Mouse (Mus musculus): Measurements from ENCODE around the gene Fads1. TPM values are rescaled to one million over a fixed set of nuclear protein-coding genes. Genes with fewer than 3 reads are reported as not detected.

Fads1 gene
- polyA plus RNA-seq, 1 experiment from 2014 or later: 114 TPM

DNA sequence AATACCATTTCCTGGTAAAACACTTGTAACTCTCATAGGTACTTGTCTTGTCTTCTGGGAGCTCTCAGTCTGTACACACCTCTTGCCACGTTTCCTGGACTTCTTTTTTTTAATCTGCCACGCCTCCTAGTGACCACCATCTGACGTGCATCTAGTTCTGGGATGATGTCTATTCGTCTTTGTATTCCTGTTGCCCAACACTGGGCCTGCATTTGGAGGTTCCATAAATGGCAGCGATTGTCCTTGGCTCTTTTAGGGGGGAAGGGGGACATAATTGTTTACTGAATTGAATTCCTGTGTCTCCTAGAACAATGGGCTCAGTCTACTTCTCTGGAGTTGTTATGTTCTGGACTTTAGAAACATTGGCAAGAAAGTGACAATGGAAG is 21.9 kb downstream of the Fads1 start:
- no peak; the same call in 1 of the 2 replicates for ATAC-seq (ENCODE audit: insufficient number of reproducible peaks, insufficient read depth, low FRiP score, low read depth)
- Histone ChIP-seq H3K4me1 (ENCODE audit: control insufficient read depth, insufficient read depth, low read length) (peaks cover 10% of the 10 kb centered on the region; the same call in 1 of the 2 replicates), H3K9ac (replicated peaks; ENCODE audit: low read depth, low read length) (peak overlapping the region; percentile 88), H3K4me2 (replicated peaks; ENCODE audit: low read depth, low read length) (peak overlapping the region; percentile 59), H3K36me3 (ENCODE audit: control insufficient read depth, insufficient read depth, low read length) (peaks cover 38% of the 10 kb centered on the region), H3K9me3 (ENCODE audit: control insufficient read depth, low read depth, low read length) (no peaks in the 10 kb centered on the region), H3K4me3 (ENCODE audit: low read depth, low read length) (peak overlapping the region; percentile 97), H3K27ac (ENCODE audit: low read length) (peak overlapping the region; percentile 85; the same call in 1 of the 2 replicates), H3K27me3 (ENCODE audit: control insufficient read depth, insufficient read depth, low read length) (no peaks in the 10 kb centered on the region)
- WGBS: 2% methylated on average over 5 of the region's 5 CpGs

DNA sequence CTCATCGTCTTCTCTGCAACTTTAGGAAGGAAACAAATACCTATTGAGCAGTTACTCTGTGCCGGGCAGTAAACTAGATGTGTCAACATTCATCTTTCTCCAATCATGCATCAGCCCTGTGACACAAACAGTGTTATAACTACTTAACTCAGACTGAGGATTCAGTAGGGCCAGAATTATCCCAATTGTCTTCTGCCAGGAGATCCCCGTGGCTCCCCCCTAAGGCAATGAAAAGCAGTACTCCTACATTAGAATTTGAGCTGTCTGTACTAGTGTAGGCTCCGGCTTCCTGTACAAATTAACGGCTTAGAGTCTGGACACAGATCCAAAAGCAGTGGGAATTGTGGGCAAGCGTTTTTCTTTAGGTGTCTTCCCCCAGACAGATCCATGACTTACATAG is 22.4 kb downstream of the Fads1 start:
- Histone ChIP-seq H3K36me3 (ENCODE audit: control insufficient read depth, insufficient read depth, low read length) (peaks cover 38% of the 10 kb centered on the region), H3K4me2 (replicated peaks; ENCODE audit: low read depth, low read length) (peak overlapping the region; percentile 59), H3K27me3 (ENCODE audit: control insufficient read depth, insufficient read depth, low read length) (no peaks in the 10 kb centered on the region), H3K9me3 (ENCODE audit: control insufficient read depth, low read depth, low read length) (no peaks in the 10 kb centered on the region), H3K27ac (ENCODE audit: low read length) (peak overlapping the region; percentile 40; the same call in 1 of the 2 replicates), H3K9ac (replicated peaks; ENCODE audit: low read depth, low read length) (no peak overlapping the region), H3K4me1 (ENCODE audit: control insufficient read depth, insufficient read depth, low read length) (peaks cover 10% of the 10 kb centered on the region; the same call in 1 of the 2 replicates), H3K4me3 (ENCODE audit: low read depth, low read length) (peak overlapping the region; percentile 97)
- ATAC-seq (ENCODE audit: insufficient number of reproducible peaks, insufficient read depth, low FRiP score, low read depth): no peak
- 71% methylated on average over 6 of the region's 6 CpGs for WGBS

DNA sequence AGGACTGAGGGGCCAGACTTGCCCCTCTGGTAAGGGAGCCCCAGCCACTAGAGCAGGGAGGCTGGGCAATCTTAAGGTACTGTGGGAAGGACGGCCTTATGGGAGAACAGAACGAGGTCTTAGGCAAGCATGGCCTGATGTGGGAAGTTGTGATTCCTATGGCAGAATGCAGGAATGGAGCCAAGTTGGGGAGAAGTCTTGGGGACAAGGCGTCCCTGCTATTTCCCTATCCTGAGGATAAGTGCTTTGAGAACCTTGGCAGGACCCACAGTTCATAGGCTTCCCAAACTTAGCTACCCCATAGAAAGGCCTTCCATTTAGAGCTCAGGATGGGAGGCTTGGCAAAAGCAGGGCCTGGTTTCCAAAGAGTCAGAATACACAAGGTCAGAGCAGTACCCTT is 26.2 kb downstream of the Fads1 start:
- ATAC-seq (ENCODE audit: insufficient number of reproducible peaks, insufficient read depth, low FRiP score, low read depth): no peak
- Histone ChIP-seq H3K4me2 (replicated peaks; ENCODE audit: low read depth, low read length) (no peak overlapping the region), H3K9me3 (ENCODE audit: control insufficient read depth, low read depth, low read length) (no peaks in the 10 kb centered on the region), H3K27me3 (ENCODE audit: control insufficient read depth, insufficient read depth, low read length) (no peaks in the 10 kb centered on the region), H3K27ac (ENCODE audit: low read length) (no peak overlapping the region), H3K9ac (replicated peaks; ENCODE audit: low read depth, low read length) (no peak overlapping the region), H3K4me1 (ENCODE audit: control insufficient read depth, insufficient read depth, low read length) (0 out of 2 replicates have a peak, but pooled peaks cover 3% of the 10 kb centered on the region), H3K4me3 (ENCODE audit: low read depth, low read length) (no peak overlapping the region), H3K36me3 (ENCODE audit: control insufficient read depth, insufficient read depth, low read length) (peaks cover 41% of the 10 kb centered on the region)
- 83% methylated on average over 3 of the region's 3 CpGs for WGBS

DNA sequence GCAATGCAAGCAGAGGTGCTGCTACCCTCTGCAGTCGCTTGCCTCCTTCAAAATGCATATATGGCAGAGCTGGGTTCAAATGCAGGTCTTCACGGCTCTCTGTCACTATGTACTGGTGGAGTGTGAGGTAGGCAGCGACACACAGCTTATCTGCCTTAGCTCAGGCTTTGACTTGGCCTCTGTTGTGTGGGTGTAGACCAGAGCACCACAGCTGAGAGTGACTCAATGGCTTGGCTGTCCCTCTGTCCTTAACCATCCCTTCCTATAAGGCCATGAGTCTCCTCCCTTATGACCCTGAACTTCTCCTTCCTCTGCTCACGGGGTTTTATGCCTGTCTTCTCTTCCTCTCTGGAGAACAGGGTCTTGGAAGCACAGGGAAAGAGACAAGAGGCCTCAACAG is 28.2 kb downstream of the Fads1 start:
- Histone ChIP-seq H3K9ac (replicated peaks; ENCODE audit: low read depth, low read length) (no peak overlapping the region), H3K27ac (ENCODE audit: low read length) (no peak overlapping the region), H3K4me1 (ENCODE audit: control insufficient read depth, insufficient read depth, low read length) (no peaks in the 10 kb centered on the region), H3K4me2 (replicated peaks; ENCODE audit: low read depth, low read length) (no peak overlapping the region), H3K9me3 (ENCODE audit: control insufficient read depth, low read depth, low read length) (no peaks in the 10 kb centered on the region), H3K4me3 (ENCODE audit: low read depth, low read length) (no peak overlapping the region), H3K36me3 (ENCODE audit: control insufficient read depth, insufficient read depth, low read length) (peaks cover 41% of the 10 kb centered on the region), H3K27me3 (ENCODE audit: control insufficient read depth, insufficient read depth, low read length) (no peaks in the 10 kb centered on the region)
- WGBS: 78% methylated on average over 4 of the region's 4 CpGs
- no peak for ATAC-seq (ENCODE audit: insufficient number of reproducible peaks, insufficient read depth, low FRiP score, low read depth)

DNA sequence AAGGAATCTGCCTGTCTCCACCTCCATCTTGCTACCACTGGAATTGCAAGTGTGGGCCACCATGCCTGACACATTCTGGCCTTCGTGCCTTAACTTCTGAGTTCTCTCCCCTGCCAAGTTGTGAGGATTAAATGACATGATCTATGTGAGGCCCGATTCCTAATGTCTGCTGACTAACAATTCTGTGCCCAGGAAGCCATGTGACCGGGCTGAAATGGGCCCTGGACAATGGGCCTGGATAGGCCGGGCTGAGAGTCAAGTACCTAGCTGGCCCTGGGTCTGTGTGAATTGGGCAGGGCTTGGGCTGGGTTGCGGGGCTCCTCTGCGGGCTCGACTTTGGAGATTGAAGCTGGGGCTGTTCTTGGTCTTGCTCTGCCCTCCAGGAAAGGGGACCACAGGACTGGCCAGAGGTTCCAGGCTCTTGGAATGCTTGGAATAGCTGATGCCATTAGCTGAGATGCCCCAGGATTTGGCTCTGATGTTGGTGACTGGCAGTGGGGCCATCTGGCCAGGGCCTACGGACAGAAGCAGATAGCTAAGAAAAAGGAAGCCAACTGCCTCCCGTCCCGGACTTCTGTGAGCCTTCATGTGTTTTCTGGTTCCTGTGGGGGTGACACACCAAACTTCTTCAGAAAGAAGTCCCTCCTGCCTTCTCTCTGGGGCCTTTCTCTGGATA is 31.2 kb downstream of the Fads1 start:
- no peak overlapping the region for H3K4me3 ChIP-seq (ENCODE audit: low read depth, low read length)
- H3K36me3 ChIP-seq (ENCODE audit: control insufficient read depth, insufficient read depth, low read length): peaks cover 32% of the 10 kb centered on the region
- 87% methylated on average over 10 of the region's 10 CpGs for WGBS
- no peak for ATAC-seq (ENCODE audit: insufficient number of reproducible peaks, insufficient read depth, low FRiP score, low read depth)
- no peaks in the 10 kb centered on the region for H3K4me1 ChIP-seq (ENCODE audit: control insufficient read depth, insufficient read depth, low read length)
- H3K9me3 ChIP-seq (ENCODE audit: control insufficient read depth, low read depth, low read length): no peaks in the 10 kb centered on the region
- no peak overlapping the region for H3K27ac ChIP-seq (ENCODE audit: low read length)
- no peak overlapping the region for H3K9ac ChIP-seq (replicated peaks; ENCODE audit: low read depth, low read length)
- H3K4me2 ChIP-seq (replicated peaks; ENCODE audit: low read depth, low read length): no peak overlapping the region
- H3K27me3 ChIP-seq (ENCODE audit: control insufficient read depth, insufficient read depth, low read length): no peaks in the 10 kb centered on the region

DNA sequence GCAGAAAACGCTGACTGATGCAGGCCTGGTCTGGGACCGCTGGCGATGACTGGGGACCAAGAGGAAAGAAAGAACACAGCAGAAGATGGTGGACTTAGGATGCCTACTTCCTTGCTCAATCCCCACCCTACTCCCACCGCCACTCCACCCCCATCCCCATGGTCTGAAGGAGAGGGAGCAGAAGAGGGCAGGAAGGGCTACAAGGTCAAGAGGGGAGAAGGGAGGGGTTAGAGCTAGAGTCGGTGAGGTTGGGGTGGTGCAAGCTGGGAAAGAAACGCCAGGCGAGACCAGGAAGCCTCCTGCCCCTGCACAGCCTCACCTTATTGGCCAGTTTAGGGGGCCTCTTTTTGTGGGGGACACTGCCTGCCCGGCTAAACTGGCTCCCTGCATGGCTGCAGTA is 33.4 kb downstream of the Fads1 start:
- no peaks in the 10 kb centered on the region for H3K9me3 ChIP-seq (ENCODE audit: control insufficient read depth, low read depth, low read length)
- ATAC-seq (ENCODE audit: insufficient number of reproducible peaks, insufficient read depth, low FRiP score, low read depth): no peak
- WGBS: 76% methylated on average over 8 of the region's 8 CpGs
- H3K4me1 ChIP-seq (ENCODE audit: control insufficient read depth, insufficient read depth, low read length): no peaks in the 10 kb centered on the region
- no peak overlapping the region for H3K9ac ChIP-seq (replicated peaks; ENCODE audit: low read depth, low read length)
- no peak overlapping the region for H3K27ac ChIP-seq (ENCODE audit: low read length)
- H3K4me3 ChIP-seq (ENCODE audit: low read depth, low read length): no peak overlapping the region
- no peaks in the 10 kb centered on the region for H3K27me3 ChIP-seq (ENCODE audit: control insufficient read depth, insufficient read depth, low read length)
- peaks cover 15% of the 10 kb centered on the region; the same call in 1 of the 2 replicates for H3K36me3 ChIP-seq (ENCODE audit: control insufficient read depth, insufficient read depth, low read length)
- no peak overlapping the region for H3K4me2 ChIP-seq (replicated peaks; ENCODE audit: low read depth, low read length)

DNA sequence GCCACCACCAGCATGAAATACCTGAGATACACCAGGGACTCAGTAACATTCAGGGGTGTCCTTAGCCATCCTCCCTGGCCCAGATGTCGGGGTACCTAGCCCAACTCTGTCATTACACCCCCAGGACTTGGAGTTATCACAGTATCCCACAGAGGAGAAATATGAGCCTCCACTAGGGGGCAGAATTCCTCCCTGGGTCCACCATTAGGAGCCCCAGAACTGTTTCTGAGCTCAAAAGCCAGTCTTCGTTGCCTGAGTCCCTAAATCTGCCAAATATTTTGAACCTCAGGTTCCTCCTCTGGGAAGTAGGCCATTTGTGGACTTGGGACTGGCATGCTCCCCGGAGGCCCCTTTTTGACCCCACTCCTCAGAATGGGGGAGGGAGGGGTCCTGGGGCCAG is 36.4 kb downstream of the Fads1 start:
- no peaks in the 10 kb centered on the region for H3K9me3 ChIP-seq (ENCODE audit: control insufficient read depth, low read depth, low read length)
- no peak overlapping the region for H3K9ac ChIP-seq (replicated peaks; ENCODE audit: low read depth, low read length)
- H3K27me3 ChIP-seq (ENCODE audit: control insufficient read depth, insufficient read depth, low read length): no peaks in the 10 kb centered on the region
- no peak overlapping the region for H3K4me3 ChIP-seq (ENCODE audit: low read depth, low read length)
- H3K36me3 ChIP-seq (ENCODE audit: control insufficient read depth, insufficient read depth, low read length): peaks cover 6% of the 10 kb centered on the region; the same call in 1 of the 2 replicates
- peaks cover 10% of the 10 kb centered on the region for H3K4me1 ChIP-seq (ENCODE audit: control insufficient read depth, insufficient read depth, low read length)
- no peak for ATAC-seq (ENCODE audit: insufficient number of reproducible peaks, insufficient read depth, low FRiP score, low read depth)
- WGBS: 44% methylated on average over 3 of the region's 3 CpGs
- no peak overlapping the region for H3K4me2 ChIP-seq (replicated peaks; ENCODE audit: low read depth, low read length)
- H3K27ac ChIP-seq (ENCODE audit: low read length): no peak overlapping the region

DNA sequence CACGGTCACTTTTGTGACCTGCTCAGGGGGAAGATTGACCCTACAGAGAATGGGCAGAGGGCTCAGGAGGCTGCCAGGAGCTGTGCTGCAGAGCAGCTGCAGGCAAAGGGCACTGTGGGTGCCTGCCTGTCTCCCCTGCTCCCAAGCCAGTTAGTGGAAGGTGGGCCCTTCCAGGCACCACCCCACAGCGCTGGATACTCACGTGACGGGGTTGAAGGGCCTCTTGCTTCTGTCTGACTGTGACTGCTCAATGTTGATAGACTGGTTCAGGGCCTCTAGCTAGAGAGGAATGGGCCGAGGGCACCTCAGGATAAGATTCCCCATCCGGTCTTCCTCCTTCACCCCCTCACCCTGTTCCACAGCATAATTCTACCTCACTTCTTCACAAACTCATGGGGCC is 36.9 kb downstream of the Fads1 start:
- H3K4me2 ChIP-seq (replicated peaks; ENCODE audit: low read depth, low read length): no peak overlapping the region
- no peak overlapping the region for H3K9ac ChIP-seq (replicated peaks; ENCODE audit: low read depth, low read length)
- no peak overlapping the region for H3K4me3 ChIP-seq (ENCODE audit: low read depth, low read length)
- no peak for ATAC-seq (ENCODE audit: insufficient number of reproducible peaks, insufficient read depth, low FRiP score, low read depth)
- peaks cover 15% of the 10 kb centered on the region for H3K4me1 ChIP-seq (ENCODE audit: control insufficient read depth, insufficient read depth, low read length)
- H3K27ac ChIP-seq (ENCODE audit: low read length): no peak overlapping the region
- H3K36me3 ChIP-seq (ENCODE audit: control insufficient read depth, insufficient read depth, low read length): peaks cover 6% of the 10 kb centered on the region; the same call in 1 of the 2 replicates
- H3K27me3 ChIP-seq (ENCODE audit: control insufficient read depth, insufficient read depth, low read length): no peaks in the 10 kb centered on the region
- 52% methylated on average over 6 of the region's 6 CpGs for WGBS
- no peaks in the 10 kb centered on the region for H3K9me3 ChIP-seq (ENCODE audit: control insufficient read depth, low read depth, low read length)

DNA sequence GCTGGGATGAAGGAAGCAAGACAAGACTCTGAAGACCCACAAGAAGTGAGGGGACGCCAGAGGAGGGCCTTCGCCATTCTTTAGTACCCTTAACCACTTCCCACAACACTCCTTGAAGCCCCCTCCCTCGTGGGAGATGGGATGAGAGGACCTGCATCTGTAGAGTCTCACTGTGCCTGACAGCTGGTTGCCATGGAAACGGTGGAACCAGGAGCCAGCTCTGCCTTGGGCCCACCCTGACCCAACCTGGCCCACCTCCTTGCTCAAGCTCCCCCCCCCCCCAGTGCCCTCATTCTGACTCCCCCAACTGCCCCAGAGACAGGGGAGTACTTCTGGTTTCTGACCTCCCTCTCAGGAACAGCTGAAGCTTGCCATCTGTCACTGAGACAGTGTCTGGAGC is 38.9 kb downstream of the Fads1 start:
- H3K27me3 ChIP-seq (ENCODE audit: control insufficient read depth, insufficient read depth, low read length): no peaks in the 10 kb centered on the region
- H3K9me3 ChIP-seq (ENCODE audit: control insufficient read depth, low read depth, low read length): no peaks in the 10 kb centered on the region
- peaks cover 25% of the 10 kb centered on the region for H3K4me1 ChIP-seq (ENCODE audit: control insufficient read depth, insufficient read depth, low read length)
- WGBS: 23% methylated on average over 4 of the region's 4 CpGs
- H3K4me3 ChIP-seq (ENCODE audit: low read depth, low read length): no peak overlapping the region
- H3K36me3 ChIP-seq (ENCODE audit: control insufficient read depth, insufficient read depth, low read length): peaks cover 6% of the 10 kb centered on the region; the same call in 1 of the 2 replicates
- no peak overlapping the region for H3K4me2 ChIP-seq (replicated peaks; ENCODE audit: low read depth, low read length)
- no peak overlapping the region for H3K9ac ChIP-seq (replicated peaks; ENCODE audit: low read depth, low read length)
- no peak for ATAC-seq (ENCODE audit: insufficient number of reproducible peaks, insufficient read depth, low FRiP score, low read depth)
- no peak overlapping the region; the same call in 1 of the 2 replicates for H3K27ac ChIP-seq (ENCODE audit: low read length)

All from stomach, embryonic 14.5 days (tissue).